Mouse (Mus musculus) C2C12 (cell line): ENCODE measurements around the gene Olfr452.

Experiments used
- CEBPB ChIP-seq: IDR thresholded peaks from one replicate; pipeline ENCODE4 v1.6.1; 2011; ENCODE audit warnings: low read depth, mild to moderate bottlenecking, control low read depth, moderate library complexity
- CTCF ChIP-seq: IDR thresholded peaks from one replicate; pipeline ENCODE4 v1.5.1; 2011; ENCODE audit not compliant: control insufficient read depth, insufficient read depth, insufficient read length
- MAX ChIP-seq: IDR thresholded peaks from one replicate; pipeline ENCODE4 v1.6.1; 2011; ENCODE audit warnings: mild to moderate bottlenecking, control low read depth
- MYOD1 ChIP-seq: IDR thresholded peaks from one replicate; pipeline ENCODE4 v1.6.1; 2011; ENCODE audit warnings: low read depth; ENCODE audit not compliant: control insufficient read depth, insufficient read length
- USF1 ChIP-seq: IDR thresholded peaks from one replicate; pipeline ENCODE4 v1.6.1; 2011; ENCODE audit warnings: low read depth, mild to moderate bottlenecking, control low read depth, moderate library complexity

DNA sequence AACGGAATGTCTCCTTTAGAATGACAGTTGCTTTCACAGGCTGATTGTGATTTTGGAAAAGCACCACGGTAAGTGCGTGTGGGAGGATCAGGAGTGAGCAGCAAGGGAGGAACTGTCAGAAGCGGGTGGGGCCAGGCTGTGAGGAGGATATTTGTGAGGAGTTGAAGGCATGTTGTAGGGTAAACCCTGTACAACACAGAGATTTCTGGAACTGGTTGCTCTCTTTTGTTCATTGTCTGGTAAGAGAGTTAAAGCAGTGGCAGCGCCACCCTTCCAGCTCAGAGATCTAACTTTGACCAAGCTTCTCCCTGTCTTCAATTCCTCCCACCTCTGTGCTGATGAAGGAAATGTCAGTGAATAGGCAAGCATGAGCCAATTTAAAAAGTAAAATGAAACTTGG lies 42.6 kb upstream of the Olfr452 start:
- no peak for TF ChIP-seq CTCF
- TF ChIP-seq MAX: no peak
- TF ChIP-seq USF1: no peak
- TF ChIP-seq CEBPB: no peak
- TF ChIP-seq MYOD1: no peak
